Mouse (Mus musculus) heart, postnatal 4 days (tissue): ENCODE results near the gene Bean1. TPM values are rescaled to one million over a fixed set of nuclear protein-coding genes. Genes with fewer than 3 reads are reported as not detected.
A peak's percentile ranks its signal among the peaks of the same experiment; 100 is the strongest.
"Not testable (repeated sequence)": the region's sequence is repeated elsewhere in the genome, so short reads cannot be mapped to it uniquely, and the experiment has no call there.

Experiments used
- DNase-seq: peaks from one replicate; pipeline ENCODE4 v3.0.0; 2021
- total RNA-seq, 2 experiments: library from RNA; stranded (reverse); gene quantifications; 2 replicates each; pipeline ENCODE4 v1.2.3; 2021

The Bean1 gene
- total RNA-seq, 2 experiments from 2014 or later = 4.4 to 5.1 TPM

- DNase-seq = no peak
These were observed 77.0 kb downstream of the Bean1 start for GRCm38 (mm10) chr8:104247054-104247907.

GRCm38 (mm10) chr8:104247908-104248275 is 77.7 kb downstream of the Bean1 start:
- DNase-seq = no peak

- peak; percentile 82 for DNase-seq
These were observed 78.0 kb downstream of the Bean1 start, which contains the start of gene Tk2 for GRCm38 (mm10) chr8:104248276-104248675. Gene Tk2 (minus strand): TSS chr8:104248558.

- no peak for DNase-seq
These were observed 79.3 kb downstream of the Bean1 start for GRCm38 (mm10) chr8:104249442-104249996.

GRCm38 (mm10) chr8:104250439-104251367 is 80.5 kb downstream of the Bean1 start, which contains the start of gene Cklf:
Gene Cklf (plus strand): TSS chr8:104250861.
- DNase-seq = peak; percentile 85

GRCm38 (mm10) chr8:104251461-104251860 is 81.2 kb downstream of the Bean1 start:
- no peak for DNase-seq

GRCm38 (mm10) chr8:104253016-104253415 is 82.8 kb downstream of the Bean1 start:
- DNase-seq = no peak

GRCm38 (mm10) chr8:104261802-104262201 is 91.6 kb downstream of the Bean1 start:
- DNase-seq = not testable (repeated sequence)

GRCm38 (mm10) chr8:104264271-104264935 is 94.2 kb downstream of the Bean1 start:
- DNase-seq = not testable (repeated sequence)

GRCm38 (mm10) chr8:104268368-104268767 is 98.1 kb downstream of the Bean1 start:
- DNase-seq = no peak

Other genes starting within 250 kb of the Bean1 start
- gene Cdh5, start 68.8 kb upstream of the Bean1 start, total RNA-seq = 100 to 1,000 TPM; 260 to 270 TPM
- gene Tk2, start 78.1 kb downstream of the Bean1 start, total RNA-seq = 10 to 100 TPM in 1 of 2 experiments, 1 to 10 TPM in 1; 9.6 to 10.3 TPM
- 10 to 100 TPM; 10.9 to 11.3 TPM for gene Cklf, start 80.4 kb downstream of the Bean1 start, total RNA-seq
- not detected for gene Cmtm2a, start 122.7 kb downstream of the Bean1 start, total RNA-seq
- gene Gm45711, start 139.6 kb downstream of the Bean1 start, total RNA-seq = not detected
- gene Cmtm1, start 139.7 kb downstream of the Bean1 start, total RNA-seq = not detected
- not detected for gene Gm11020, start 151.1 kb downstream of the Bean1 start, total RNA-seq
- gene Cmtm2b, start 151.8 kb downstream of the Bean1 start, total RNA-seq = not detected
- gene Cmtm3, start 169.0 kb downstream of the Bean1 start, total RNA-seq = 10 to 100 TPM; 50.6 to 50.7 TPM
- gene Cmtm4, start 225.4 kb downstream of the Bean1 start, total RNA-seq = 10 to 100 TPM; 17.1 to 17.2 TPM